Mouse (Mus musculus): ENCODE results near the gene Sgca. TPM values are rescaled to one million over a fixed set of nuclear protein-coding genes. Genes with fewer than 3 reads are reported as not detected.

The Sgca gene
- polyA plus RNA-seq, 1 experiment: 303 TPM

DNA sequence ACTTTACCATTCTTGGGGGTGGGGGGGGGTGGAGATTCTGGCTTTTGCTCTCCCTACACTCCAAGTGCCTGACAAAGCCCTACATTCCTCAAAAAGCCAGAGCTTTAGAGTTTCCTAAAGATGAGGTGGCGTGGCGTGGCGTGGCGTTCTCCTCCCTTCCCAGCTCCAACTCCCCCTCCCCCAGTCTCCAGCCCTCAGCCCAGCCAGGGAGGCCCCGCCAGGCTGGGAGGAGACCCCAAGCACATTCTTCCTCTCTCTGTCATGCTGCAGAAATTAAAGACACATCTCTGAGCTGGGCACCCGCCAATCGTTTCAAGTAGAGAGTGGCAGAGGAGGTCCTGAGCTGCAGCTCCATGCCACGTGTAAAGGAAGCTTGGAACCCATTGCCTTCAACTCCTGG lies 42.5 kb downstream of the Sgca start:
- Histone ChIP-seq H3ac (ENCODE audit: control insufficient read depth, insufficient read length) (no peak overlapping the region), H3K27me3 (ENCODE audit: control insufficient read depth, insufficient read depth, insufficient read length) (no peaks in the 10 kb centered on the region), H3K4me3 (no peak overlapping the region), H3K79me2 (ENCODE audit: control insufficient read depth, insufficient read depth) (peaks cover 5% of the 10 kb centered on the region), H3K4me2 (ENCODE audit: low read depth) (peak overlapping the region; percentile 32), H3K36me3 (ENCODE audit: control insufficient read depth, insufficient read depth) (no peaks in the 10 kb centered on the region)
- TF ChIP-seq CEBPB (IDR thresholded peaks at IDR 0.05; ENCODE audit: insufficient read depth, poor library complexity, severe bottlenecking) (no peak), SRF (IDR thresholded peaks at IDR 0.05; ENCODE audit: control insufficient read depth, insufficient read length, low read depth) (no peak), TCF3 (IDR thresholded peaks at IDR 0.05; ENCODE audit: insufficient read length, low read depth) (no peak), REST (IDR thresholded peaks at IDR 0.05; ENCODE audit: insufficient read depth, insufficient read length) (no peak), POLR2A (IDR thresholded peaks at IDR 0.05; ENCODE audit: insufficient read length, low read depth) (no peak), USF1 (IDR thresholded peaks at IDR 0.05; ENCODE audit: low read depth) (no peak), MYOD1 (IDR thresholded peaks at IDR 0.05; ENCODE audit: control insufficient read depth in 1 of 3, insufficient read length in 2 of 3, low read depth in 2 of 3) (no peak), MYOG (IDR thresholded peaks at IDR 0.05; ENCODE audit: control insufficient read depth in 1 of 3, insufficient read depth in 1 of 3, insufficient read length in 2 of 3, low read depth in 2 of 3) (no peak), MAX (IDR thresholded peaks at IDR 0.05; ENCODE audit: low read depth) (no peak), E2F4 (IDR thresholded peaks at IDR 0.05; ENCODE audit: insufficient read depth) (no peak), POLR2AphosphoS2 (IDR thresholded peaks at IDR 0.05; ENCODE audit: insufficient read length, low read depth) (no peak), TCF12 (IDR thresholded peaks at IDR 0.05; ENCODE audit: insufficient read depth, poor library complexity, severe bottlenecking) (no peak)

DNA sequence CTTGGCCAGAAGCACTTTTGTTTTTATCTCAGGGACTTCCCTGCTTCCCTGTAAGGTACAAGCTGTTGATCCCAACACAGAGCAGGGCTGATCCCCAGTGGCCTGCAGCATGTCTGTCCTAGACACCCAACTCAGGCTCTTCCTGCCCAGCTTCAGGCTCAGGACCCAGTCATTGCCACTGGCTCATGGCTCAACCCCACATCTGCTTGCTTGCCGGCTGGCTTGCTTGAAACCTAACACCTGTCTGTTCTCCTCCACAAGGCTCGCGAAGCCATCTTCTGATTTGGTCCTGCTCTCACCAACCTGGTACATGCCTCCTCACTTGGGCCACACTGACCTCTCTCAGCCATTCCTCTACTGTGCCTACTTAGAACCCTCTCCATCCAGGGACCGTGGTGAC lies 46.0 kb downstream of the Sgca start:
- Histone ChIP-seq H3K36me3 (ENCODE audit: control insufficient read depth, insufficient read depth) (no peaks in the 10 kb centered on the region), H3K4me3 (no peak overlapping the region), H3K27me3 (ENCODE audit: control insufficient read depth, insufficient read depth, insufficient read length) (no peaks in the 10 kb centered on the region), H3ac (ENCODE audit: control insufficient read depth, insufficient read length) (no peak overlapping the region), H3K4me2 (ENCODE audit: low read depth) (peak overlapping the region; percentile 87), H3K79me2 (ENCODE audit: control insufficient read depth, insufficient read depth) (no peaks in the 10 kb centered on the region)
- no peak for TF ChIP-seq POLR2AphosphoS2 (IDR thresholded peaks at IDR 0.05; ENCODE audit: insufficient read length, low read depth)
- no peak for TF ChIP-seq USF1 (IDR thresholded peaks at IDR 0.05; ENCODE audit: low read depth)
- no peak for TF ChIP-seq CEBPB (IDR thresholded peaks at IDR 0.05; ENCODE audit: insufficient read depth, poor library complexity, severe bottlenecking)
- TF ChIP-seq SRF (IDR thresholded peaks at IDR 0.05; ENCODE audit: control insufficient read depth, insufficient read length, low read depth): no peak
- no peak for TF ChIP-seq TCF3 (IDR thresholded peaks at IDR 0.05; ENCODE audit: insufficient read length, low read depth)
- no peak for TF ChIP-seq REST (IDR thresholded peaks at IDR 0.05; ENCODE audit: insufficient read depth, insufficient read length)
- no peak for TF ChIP-seq POLR2A (IDR thresholded peaks at IDR 0.05; ENCODE audit: insufficient read length, low read depth)
- no peak for TF ChIP-seq TCF12 (IDR thresholded peaks at IDR 0.05; ENCODE audit: insufficient read depth, poor library complexity, severe bottlenecking)
- TF ChIP-seq MYOD1 (IDR thresholded peaks at IDR 0.05; ENCODE audit: control insufficient read depth in 1 of 3, insufficient read length in 2 of 3, low read depth in 2 of 3): peak in 1 of 3 experiments; percentile 33
- peak in 1 of 3 experiments; percentile 31 for TF ChIP-seq MYOG (IDR thresholded peaks at IDR 0.05; ENCODE audit: control insufficient read depth in 1 of 3, insufficient read depth in 1 of 3, insufficient read length in 2 of 3, low read depth in 2 of 3)
- no peak for TF ChIP-seq E2F4 (IDR thresholded peaks at IDR 0.05; ENCODE audit: insufficient read depth)
- TF ChIP-seq MAX (IDR thresholded peaks at IDR 0.05; ENCODE audit: low read depth): no peak

GRCm38 (mm10) chr11:94929599-94929998 lies 46.5 kb downstream of the Sgca start:
- Histone ChIP-seq H3ac (ENCODE audit: control insufficient read depth, insufficient read length) (no peak overlapping the region), H3K79me2 (ENCODE audit: control insufficient read depth, insufficient read depth) (no peaks in the 10 kb centered on the region), H3K36me3 (ENCODE audit: control insufficient read depth, insufficient read depth) (no peaks in the 10 kb centered on the region), H3K4me2 (ENCODE audit: low read depth) (peak overlapping the region; percentile 87), H3K27me3 (ENCODE audit: control insufficient read depth, insufficient read depth, insufficient read length) (no peaks in the 10 kb centered on the region), H3K4me3 (no peak overlapping the region)
- no peak for TF ChIP-seq SRF (IDR thresholded peaks at IDR 0.05; ENCODE audit: control insufficient read depth, insufficient read length, low read depth)
- no peak for TF ChIP-seq REST (IDR thresholded peaks at IDR 0.05; ENCODE audit: insufficient read depth, insufficient read length)

DNA sequence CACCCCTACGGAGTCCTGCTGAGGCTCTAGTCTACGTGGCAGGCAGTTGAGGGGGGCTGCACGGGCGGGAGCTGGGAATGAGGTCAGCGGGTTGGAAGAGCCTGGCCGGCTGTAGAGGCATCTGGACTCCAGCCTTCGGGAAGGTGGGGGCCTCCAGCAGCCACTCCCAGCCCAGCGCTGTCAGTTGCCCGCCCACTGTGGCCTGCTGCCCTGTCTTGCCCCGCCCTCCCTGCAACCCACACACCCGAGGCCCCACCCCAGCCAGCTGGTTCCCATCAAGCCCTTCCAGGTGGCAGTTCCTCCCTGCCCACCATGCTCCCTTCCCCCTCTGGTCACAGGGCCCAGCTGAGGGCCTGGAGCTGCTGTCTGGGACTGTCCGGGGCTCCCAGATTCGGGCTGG lies 47.3 kb downstream of the Sgca start:
- Histone ChIP-seq H3ac (ENCODE audit: control insufficient read depth, insufficient read length) (no peak overlapping the region), H3K4me3 (peak overlapping the region; percentile 3), H3K36me3 (ENCODE audit: control insufficient read depth, insufficient read depth) (no peaks in the 10 kb centered on the region), H3K27me3 (ENCODE audit: control insufficient read depth, insufficient read depth, insufficient read length) (no peaks in the 10 kb centered on the region), H3K79me2 (ENCODE audit: control insufficient read depth, insufficient read depth) (no peaks in the 10 kb centered on the region), H3K4me2 (ENCODE audit: low read depth) (peak overlapping the region; percentile 87)
- peak; percentile 40 for TF ChIP-seq SRF (IDR thresholded peaks at IDR 0.05; ENCODE audit: control insufficient read depth, insufficient read length, low read depth)
- peak; percentile 56 for TF ChIP-seq USF1 (IDR thresholded peaks at IDR 0.05; ENCODE audit: low read depth)
- TF ChIP-seq MYOD1 (IDR thresholded peaks at IDR 0.05; ENCODE audit: control insufficient read depth in 1 of 3, insufficient read length in 2 of 3, low read depth in 2 of 3): peak in 2 of 3 experiments; percentile 83 to 90
- peak; percentile 59 for TF ChIP-seq POLR2A (IDR thresholded peaks at IDR 0.05; ENCODE audit: insufficient read length, low read depth)
- peak; percentile 83 for TF ChIP-seq TCF12 (IDR thresholded peaks at IDR 0.05; ENCODE audit: insufficient read depth, poor library complexity, severe bottlenecking)
- TF ChIP-seq POLR2AphosphoS2 (IDR thresholded peaks at IDR 0.05; ENCODE audit: insufficient read length, low read depth): peak; percentile 26
- TF ChIP-seq E2F4 (IDR thresholded peaks at IDR 0.05; ENCODE audit: insufficient read depth): no peak
- peak; percentile 11 to 87 (median 78) for TF ChIP-seq MYOG (IDR thresholded peaks at IDR 0.05; ENCODE audit: control insufficient read depth in 1 of 3, insufficient read depth in 1 of 3, insufficient read length in 2 of 3, low read depth in 2 of 3)
- TF ChIP-seq TCF3 (IDR thresholded peaks at IDR 0.05; ENCODE audit: insufficient read length, low read depth): peak; percentile 77
- TF ChIP-seq MAX (IDR thresholded peaks at IDR 0.05; ENCODE audit: low read depth): no peak
- no peak for TF ChIP-seq REST (IDR thresholded peaks at IDR 0.05; ENCODE audit: insufficient read depth, insufficient read length)

GRCm38 (mm10) chr11:94927771-94928291 lies 48.3 kb downstream of the Sgca start:
- no peaks in the 10 kb centered on the region for H3K36me3 ChIP-seq (ENCODE audit: control insufficient read depth, insufficient read depth)
- no peak overlapping the region for H3ac ChIP-seq (ENCODE audit: control insufficient read depth, insufficient read length)
- TF ChIP-seq POLR2AphosphoS2 (IDR thresholded peaks at IDR 0.05; ENCODE audit: insufficient read length, low read depth) (peak; percentile 37), USF1 (IDR thresholded peaks at IDR 0.05; ENCODE audit: low read depth) (no peak), CEBPB (IDR thresholded peaks at IDR 0.05; ENCODE audit: insufficient read depth, poor library complexity, severe bottlenecking) (no peak), SRF (IDR thresholded peaks at IDR 0.05; ENCODE audit: control insufficient read depth, insufficient read length, low read depth) (no peak), TCF12 (IDR thresholded peaks at IDR 0.05; ENCODE audit: insufficient read depth, poor library complexity, severe bottlenecking) (no peak), REST (IDR thresholded peaks at IDR 0.05; ENCODE audit: insufficient read depth, insufficient read length) (no peak), MYOG (IDR thresholded peaks at IDR 0.05; ENCODE audit: control insufficient read depth in 1 of 3, insufficient read depth in 1 of 3, insufficient read length in 2 of 3, low read depth in 2 of 3) (peak in 1 of 3 experiments; percentile 4), E2F4 (IDR thresholded peaks at IDR 0.05; ENCODE audit: insufficient read depth) (no peak), POLR2A (IDR thresholded peaks at IDR 0.05; ENCODE audit: insufficient read length, low read depth) (peak; percentile 20), MAX (IDR thresholded peaks at IDR 0.05; ENCODE audit: low read depth) (no peak), MYOD1 (IDR thresholded peaks at IDR 0.05; ENCODE audit: control insufficient read depth in 1 of 3, insufficient read length in 2 of 3, low read depth in 2 of 3) (peak in 1 of 3 experiments; percentile 43), TCF3 (IDR thresholded peaks at IDR 0.05; ENCODE audit: insufficient read length, low read depth) (no peak)
- H3K27me3 ChIP-seq (ENCODE audit: control insufficient read depth, insufficient read depth, insufficient read length): no peaks in the 10 kb centered on the region
- H3K4me3 ChIP-seq: peak overlapping the region; percentile 3
- H3K79me2 ChIP-seq (ENCODE audit: control insufficient read depth, insufficient read depth): no peaks in the 10 kb centered on the region
- H3K4me2 ChIP-seq (ENCODE audit: low read depth): peak overlapping the region; percentile 80

All from myocyte (in vitro differentiated cells).